Comparison of ENCODE assay signal across 17 mouse cellular contexts in the genomic region with DNA sequence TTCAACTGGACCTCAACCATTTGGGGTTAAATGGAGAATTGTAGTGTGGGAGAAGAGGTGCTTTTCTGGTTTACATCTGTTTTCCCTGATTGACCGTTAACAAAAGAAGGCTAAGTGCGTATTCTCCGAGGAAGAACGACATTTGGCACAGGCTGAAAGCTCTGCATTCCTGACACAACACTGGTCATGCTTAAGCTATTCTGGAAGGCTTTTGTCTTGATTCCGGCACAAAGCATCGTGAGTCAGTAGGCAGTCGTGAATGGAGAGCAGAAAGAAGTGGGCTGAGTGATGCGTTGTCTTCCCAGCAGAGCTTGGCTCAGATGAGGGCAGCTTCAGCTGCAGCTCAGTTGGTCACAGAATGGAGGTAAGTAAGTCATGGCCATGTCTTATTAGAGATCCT.
DNase-seq lines count a peak whose midpoint lies in the region; ATAC-seq and TF ChIP-seq lines count a peak whose summit lies in the region.
"Had no signal": no experiment of that assay in that cellular context is flagged by ENCODE, and none has a peak within 500 bp of the region (broad histone marks: within the 10 kb centered on the region; RNA-seq: fewer than 3 reads in every experiment).

No protein-coding gene starts in this region.

- H3K36me3 ChIP-seq in hindbrain, postnatal 0 days (ENCODE audit: insufficient read depth, low read length) = no peaks in the 10 kb centered on the region
- H3K36me3 ChIP-seq: lung, embryonic 15.5 days had no signal

- 23% methylated on average over 8 of the region's 8 CpGs for WGBS in hindbrain, postnatal 0 days

- H3K9ac ChIP-seq in hindbrain, postnatal 0 days (replicated peaks; ENCODE audit: low read length) = no peak overlapping the region
- H3K9ac ChIP-seq: lung, embryonic 15.5 days had no signal

- no peak for DNase-seq in frontal cortex, postnatal 14 days (ENCODE audit: low spot score in 2 of 2)
- peak; percentile 26 for DNase-seq in right cerebral cortex, adult 18-20 months
- DNase-seq in right cerebral cortex, postnatal 4 days = no peak
- DNase-seq in hindbrain, postnatal 0 days (ENCODE audit: low spot score) = no peak
- no peak for DNase-seq in cerebellum, postnatal 36 days
- DNase-seq in layer of hippocampus, adult 9-11 months = no peak
- no peak for DNase-seq in cerebellum, adult 9-10 months
- DNase-seq: adrenal gland, postnatal 25 days; gastrocnemius, postnatal 25 days; kidney, adult 2 months; spleen, adult 18-20 months had no signal

- no peak for TF ChIP-seq CTCF in hindbrain, postnatal 0 days (IDR thresholded peaks at IDR 0.05; ENCODE audit: low read depth)

- no peak overlapping the region for H3K4me2 ChIP-seq in hindbrain, postnatal 0 days (ENCODE audit: low read depth, low read length)
- H3K4me2 ChIP-seq: heart, embryonic 11.5 days; liver, embryonic 11.5 days; lung, embryonic 15.5 days had no signal

- no peak overlapping the region for H3K27ac ChIP-seq in hindbrain, postnatal 0 days
- H3K27ac ChIP-seq: lung, embryonic 15.5 days; stomach, postnatal 0 days had no signal

- no peaks in the 10 kb centered on the region for H3K4me1 ChIP-seq in hindbrain, postnatal 0 days (ENCODE audit: insufficient read depth, low read length)
- H3K4me1 ChIP-seq: lung, embryonic 15.5 days; megakaryocyte, embryonic 14.5 days had no signal

- H3K9me3 ChIP-seq in hindbrain, postnatal 0 days (ENCODE audit: low read length) = no peaks in the 10 kb centered on the region
- H3K9me3 ChIP-seq: lung, embryonic 15.5 days had no signal

- peak; percentile 98 for ATAC-seq in frontal cortex, adult (ENCODE audit: low TSS enrichment)
- ATAC-seq in hindbrain, postnatal 0 days = 0 out of 2 replicates have a peak, but pooled peaks have one; percentile 61

- no peak overlapping the region for H3K4me3 ChIP-seq in hindbrain, postnatal 0 days (ENCODE audit: low read length)
- H3K4me3 ChIP-seq: lung, embryonic 15.5 days; megakaryocyte, embryonic 14.5 days had no signal

- H3K27me3 ChIP-seq in hindbrain, postnatal 0 days (ENCODE audit: insufficient read depth, low read length) = no peaks in the 10 kb centered on the region
- H3K27me3 ChIP-seq: lung, embryonic 15.5 days; megakaryocyte, embryonic 14.5 days had no signal
